Mouse (Mus musculus) megakaryocyte, embryonic 14.5 days (primary cell): ENCODE data around the gene Zcchc3. TPM values are rescaled to one million over a fixed set of nuclear protein-coding genes. Genes with fewer than 3 reads are reported as not detected.

Experiments
- H3K27me3 ChIP-seq: replicated peaks from 2 replicates; pipeline ENCODE3; 2012; ENCODE audit warnings: inconsistent platforms
- H3K36me3 ChIP-seq: replicated peaks from 2 replicates; pipeline ENCODE3; 2012; ENCODE audit warnings: low read length, inconsistent platforms, mixed read lengths
- H3K4me1 ChIP-seq: 2 replicates; pipeline ENCODE4 v1.6.1; 2012; ENCODE audit warnings: inconsistent platforms
- H3K4me3 ChIP-seq: replicated peaks from 2 replicates; pipeline ENCODE3; 2012; ENCODE audit warnings: moderate library complexity, mild to moderate bottlenecking, inconsistent platforms
- H3K9me3 ChIP-seq: 2 replicates; pipeline ENCODE4 v1.6.1; 2012; ENCODE audit warnings: inconsistent platforms
- FLI1 ChIP-seq: IDR thresholded peaks from 2 replicates; pipeline ENCODE4 v1.6.1; 2012; ENCODE audit warnings: low read length, inconsistent platforms, mixed read lengths
- GATA1 ChIP-seq: IDR thresholded peaks from 3 replicates; pipeline ENCODE4 v1.6.1; 2012; ENCODE audit warnings: mixed read lengths, low read length, inconsistent platforms, borderline replicate concordance
- polyA plus RNA-seq: library from polyadenylated mRNA; stranded (reverse); fragments of >175 nt; gene quantifications from 2 replicates; pipeline ENCODE4 v1.2.3, GENCODE M21; 2012; ENCODE audit warnings: low replicate concordance; ENCODE audit not compliant: insufficient read depth

The Zcchc3 gene
- polyA plus RNA-seq, 1 experiment = 7.9 TPM

- H3K9me3 ChIP-seq = peaks cover 31% of the 10 kb centered on the region
- no peak for TF ChIP-seq GATA1
- TF ChIP-seq FLI1 = no peak
- peaks cover 45% of the 10 kb centered on the region for H3K4me1 ChIP-seq
Measured at GRCm38 (mm10) chr2:152409781-152410180, 5.0 kb downstream of the Zcchc3 start.

GRCm38 (mm10) chr2:152406126-152406525 lies 8.7 kb downstream of the Zcchc3 start:
- no peaks in the 10 kb centered on the region for H3K36me3 ChIP-seq
- peak overlapping the region; percentile 87 for H3K4me3 ChIP-seq

More at GRCm38 (mm10) chr2:152409781-152410180, 5.0 kb downstream of the Zcchc3 start:
- peaks cover 18% of the 10 kb centered on the region for H3K27me3 ChIP-seq
- H3K36me3 ChIP-seq = peaks cover 5% of the 10 kb centered on the region
- no peak overlapping the region for H3K4me3 ChIP-seq

GRCm38 (mm10) chr2:152399122-152399542 lies 15.7 kb downstream of the Zcchc3 start:
- Histone ChIP-seq H3K36me3 (no peaks in the 10 kb centered on the region), H3K4me1 (peaks cover 53% of the 10 kb centered on the region), H3K4me3 (peak overlapping the region; percentile 93), H3K27me3 (peaks cover 57% of the 10 kb centered on the region), H3K9me3 (no peaks in the 10 kb centered on the region)
- TF ChIP-seq FLI1 (no peak), GATA1 (no peak)

More at GRCm38 (mm10) chr2:152406126-152406525, 8.7 kb downstream of the Zcchc3 start:
- no peak for TF ChIP-seq GATA1
- TF ChIP-seq FLI1 = no peak
- Histone ChIP-seq H3K4me1 (peaks cover 26% of the 10 kb centered on the region), H3K9me3 (peaks cover 1% of the 10 kb centered on the region; the same call in 1 of the 2 replicates), H3K27me3 (peaks cover 4% of the 10 kb centered on the region)

- no peak for TF ChIP-seq FLI1
- no peak for TF ChIP-seq GATA1
- no peaks in the 10 kb centered on the region for H3K36me3 ChIP-seq
- H3K4me1 ChIP-seq = peaks cover 57% of the 10 kb centered on the region
- H3K27me3 ChIP-seq = peaks cover 57% of the 10 kb centered on the region
- no peaks in the 10 kb centered on the region for H3K9me3 ChIP-seq
- peak overlapping the region; percentile 93 for H3K4me3 ChIP-seq
Measured at GRCm38 (mm10) chr2:152398691-152399090, 16.1 kb downstream of the Zcchc3 start.

GRCm38 (mm10) chr2:152397680-152398435 lies 17.0 kb downstream of the Zcchc3 start, which contains the start of gene Sox12:
Gene Sox12, minus strand, starts transcription at chr2:152398063.
- H3K4me1 ChIP-seq = peaks cover 66% of the 10 kb centered on the region
- H3K27me3 ChIP-seq = peaks cover 59% of the 10 kb centered on the region
- H3K9me3 ChIP-seq = no peaks in the 10 kb centered on the region
- H3K4me3 ChIP-seq = peak within 1 kb of the TSS; percentile 93
- no peaks in the 10 kb centered on the region for H3K36me3 ChIP-seq
- TF ChIP-seq FLI1 = no peak
- no peak for TF ChIP-seq GATA1

- TF ChIP-seq FLI1 (no peak), GATA1 (no peak)
- Histone ChIP-seq H3K9me3 (no peaks in the 10 kb centered on the region), H3K36me3 (no peaks in the 10 kb centered on the region), H3K4me1 (peaks cover 73% of the 10 kb centered on the region), H3K27me3 (peaks cover 59% of the 10 kb centered on the region), H3K4me3 (peak overlapping the region; percentile 93)
Measured at GRCm38 (mm10) chr2:152397004-152397589, 17.7 kb downstream of the Zcchc3 start.

GRCm38 (mm10) chr2:152396110-152397003 lies 18.5 kb downstream of the Zcchc3 start:
- peak overlapping the region; percentile 93 for H3K4me3 ChIP-seq
- TF ChIP-seq GATA1 (no peak), FLI1 (no peak)
- peaks cover 77% of the 10 kb centered on the region for H3K4me1 ChIP-seq
- no peaks in the 10 kb centered on the region for H3K36me3 ChIP-seq
- H3K9me3 ChIP-seq = no peaks in the 10 kb centered on the region
- peaks cover 59% of the 10 kb centered on the region for H3K27me3 ChIP-seq

GRCm38 (mm10) chr2:152395271-152395920 lies 19.4 kb downstream of the Zcchc3 start:
- Histone ChIP-seq H3K4me3 (peak overlapping the region; percentile 33), H3K9me3 (no peaks in the 10 kb centered on the region)

More at GRCm38 (mm10) chr2:152395271-152395920, 19.4 kb downstream of the Zcchc3 start:
- TF ChIP-seq GATA1 = no peak
- no peak for TF ChIP-seq FLI1
- peaks cover 85% of the 10 kb centered on the region for H3K4me1 ChIP-seq
- H3K27me3 ChIP-seq = peaks cover 59% of the 10 kb centered on the region
- no peaks in the 10 kb centered on the region for H3K36me3 ChIP-seq
